Mouse (Mus musculus) R1 (cell line): Measurements from ENCODE around the gene Klk12.
A peak's percentile ranks its signal among the peaks of the same experiment; 100 is the strongest.

Source experiments
- DNase-seq: peaks from one replicate; pipeline ENCODE4 v3.0.0-alpha.2; 2018; ENCODE audit warnings: low read depth, low spot score

Gene Klk12

GRCm38 (mm10) chr7:43791591-43791990 is 22.9 kb downstream of the Klk12 start, which contains the start of gene Klk9:
Gene Klk9 (plus strand): TSS chr7:43791891.
- no peak for DNase-seq

- no peak for DNase-seq
Observed at GRCm38 (mm10) chr7:43796355-43796754, 27.7 kb downstream of the Klk12 start.

- peak; percentile 66 for DNase-seq
Observed at GRCm38 (mm10) chr7:43797333-43797769, 28.7 kb downstream of the Klk12 start, which contains the start of gene Klk8. Gene Klk8 (plus strand): TSS chr7:43797577.

DNA sequence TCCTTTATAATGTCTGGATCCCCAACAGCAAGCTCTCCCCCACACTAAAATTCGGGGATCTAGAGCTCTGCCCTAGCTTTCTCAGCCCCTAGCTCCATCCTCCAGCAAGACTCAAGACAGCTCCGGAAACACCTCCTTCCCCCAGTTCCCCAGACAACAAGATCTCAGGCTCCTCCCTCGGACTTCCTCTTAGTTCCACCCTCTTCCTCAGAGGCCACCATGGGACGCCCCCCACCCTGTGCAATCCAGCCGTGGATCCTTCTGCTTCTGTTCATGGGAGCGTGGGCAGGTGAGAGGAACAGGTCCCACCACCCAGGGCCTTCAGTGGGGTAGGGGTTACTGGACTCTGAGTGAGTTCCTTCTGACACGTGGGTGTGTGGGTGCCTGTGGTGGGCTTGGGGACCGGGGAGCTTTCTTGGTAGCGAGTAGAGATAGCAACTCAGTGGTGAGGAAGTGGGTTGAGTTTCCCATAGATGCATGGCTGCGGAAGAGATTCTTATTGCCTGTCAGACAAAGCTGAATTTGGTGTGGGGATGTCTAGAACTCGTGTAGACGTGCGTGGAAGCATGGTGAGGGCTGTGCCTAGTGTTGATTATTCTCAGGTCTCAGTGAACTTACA is 29.3 kb downstream of the Klk12 start:
- peak; percentile 85 for DNase-seq

DNA sequence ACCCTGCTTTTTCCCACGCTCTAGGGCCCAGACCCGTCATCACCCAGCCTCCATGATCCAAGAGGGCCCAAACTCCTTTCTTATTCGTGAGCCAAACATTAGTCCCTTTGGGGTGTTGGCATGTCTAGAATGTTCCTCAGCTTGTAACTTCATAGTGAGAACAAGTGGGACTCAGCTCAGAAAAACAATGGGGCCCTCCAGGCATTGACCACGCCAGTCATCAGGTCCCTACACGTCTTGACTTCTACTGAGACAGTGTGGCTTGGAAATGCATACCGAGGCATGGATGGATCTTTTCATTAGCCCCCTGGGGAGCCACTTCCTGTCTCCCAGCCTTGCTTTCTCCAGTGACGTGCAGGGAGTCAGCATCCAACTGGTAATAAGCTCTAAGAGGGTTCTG is 31.2 kb downstream of the Klk12 start:
- DNase-seq = peak; percentile 58

GRCm38 (mm10) chr7:43810994-43811393 is 42.3 kb downstream of the Klk12 start, which contains the start of gene Klk7:
Gene Klk7 (plus strand): TSS chr7:43811294.
- DNase-seq = no peak

- DNase-seq = no peak
Observed at GRCm38 (mm10) chr7:43815211-43815610, 46.5 kb downstream of the Klk12 start.

DNA sequence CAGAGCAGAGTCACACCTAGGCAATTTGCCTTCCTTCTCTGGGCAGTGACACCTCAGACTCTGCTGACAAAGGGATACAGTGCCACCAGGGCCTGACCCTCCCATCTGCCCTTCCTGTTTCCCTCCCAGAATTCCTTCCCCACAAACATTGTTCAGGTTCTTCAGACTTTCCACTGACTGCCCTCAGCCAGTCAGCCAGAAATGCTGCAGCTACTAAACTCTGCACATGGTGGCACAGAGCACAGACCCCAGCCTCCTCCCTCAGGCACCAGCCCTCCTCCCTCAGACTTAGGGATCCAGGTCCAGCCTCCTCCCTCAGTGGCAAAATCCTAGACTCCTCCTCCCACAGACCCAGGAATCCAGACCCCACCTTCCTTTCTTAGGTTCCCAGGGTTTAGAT is 48.0 kb downstream of the Klk12 start:
- peak; percentile 74 for DNase-seq

- no peak for DNase-seq
Observed at GRCm38 (mm10) chr7:43821581-43821980, 52.9 kb downstream of the Klk12 start.
